Mouse (Mus musculus): ENCODE measurements at regions not wholly inside any gene's neighbourhood (a gene's known extent, or its start where the extent isn't known, plus 50 kb on each side); places are given as distances from the start of the nearest gene placed in this dataset.

GRCm38 (mm10) chr8:116798981-116799380 is 66.2 kb upstream of the Cdyl2 start:
- no peak for TF ChIP-seq TAL1 (IDR thresholded peaks at IDR 0.05; ENCODE audit: low read length)
- TF ChIP-seq GATA1 (IDR thresholded peaks at IDR 0.05; ENCODE audit: low read length), result no peak
